Mouse (Mus musculus): Measurements from ENCODE around the gene Sema6d. TPM values are rescaled to one million over a fixed set of nuclear protein-coding genes. Genes with fewer than 3 reads are reported as not detected.
A peak's percentile ranks its signal among the peaks of the same experiment; 100 is the strongest.

Gene Sema6d
- polyA plus RNA-seq, 1 experiment from 2014 or later, result 12.2 TPM

GRCm38 (mm10) chr2:124563759-124564158 is 474.0 kb downstream of the Sema6d start:
- H3K9me3 ChIP-seq (ENCODE audit: control insufficient read depth, low read length), result no peaks in the 10 kb centered on the region
- no peak overlapping the region for H3K9ac ChIP-seq (ENCODE audit: low read depth, low read length)
- no peaks in the 10 kb centered on the region for H3K36me3 ChIP-seq (ENCODE audit: control insufficient read depth, insufficient read depth, low read length)
- ATAC-seq (replicated peaks; ENCODE audit: low FRiP score) (no peak), DNase-seq (ENCODE audit: low spot score) (no peak)
- H3K27ac ChIP-seq (ENCODE audit: low read depth, low read length), result no peak overlapping the region
- H3K4me3 ChIP-seq (ENCODE audit: low read depth, low read length), result no peak overlapping the region
- 77% methylated on average over 5 of the region's 5 CpGs for WGBS
- H3K4me1 ChIP-seq (replicated peaks; ENCODE audit: control insufficient read depth, insufficient read depth, low read length), result no peaks in the 10 kb centered on the region
- H3K4me2 ChIP-seq, result no peak overlapping the region
- no peaks in the 10 kb centered on the region for H3K27me3 ChIP-seq (replicated peaks; ENCODE audit: control insufficient read depth, insufficient read depth, low read length)

GRCm38 (mm10) chr2:124573734-124574133 is 484.0 kb downstream of the Sema6d start:
- Histone ChIP-seq H3K4me2 (no peak overlapping the region), H3K36me3 (ENCODE audit: control insufficient read depth, insufficient read depth, low read length) (no peaks in the 10 kb centered on the region), H3K27me3 (replicated peaks; ENCODE audit: control insufficient read depth, insufficient read depth, low read length) (no peaks in the 10 kb centered on the region), H3K4me1 (replicated peaks; ENCODE audit: control insufficient read depth, insufficient read depth, low read length) (no peaks in the 10 kb centered on the region), H3K27ac (ENCODE audit: low read depth, low read length) (no peak overlapping the region), H3K9me3 (ENCODE audit: control insufficient read depth, low read length) (no peaks in the 10 kb centered on the region), H3K9ac (ENCODE audit: low read depth, low read length) (no peak overlapping the region), H3K4me3 (ENCODE audit: low read depth, low read length) (no peak overlapping the region)
- ATAC-seq (replicated peaks; ENCODE audit: low FRiP score) (no peak), DNase-seq (ENCODE audit: low spot score) (no peak)
- 46% methylated on average over 4 of the region's 4 CpGs for WGBS

GRCm38 (mm10) chr2:124576053-124576452 is 486.3 kb downstream of the Sema6d start:
- Histone ChIP-seq H3K4me2 (no peak overlapping the region), H3K9ac (ENCODE audit: low read depth, low read length) (no peak overlapping the region), H3K4me3 (ENCODE audit: low read depth, low read length) (no peak overlapping the region), H3K27me3 (replicated peaks; ENCODE audit: control insufficient read depth, insufficient read depth, low read length) (no peaks in the 10 kb centered on the region), H3K4me1 (replicated peaks; ENCODE audit: control insufficient read depth, insufficient read depth, low read length) (no peaks in the 10 kb centered on the region), H3K27ac (ENCODE audit: low read depth, low read length) (no peak overlapping the region), H3K9me3 (ENCODE audit: control insufficient read depth, low read length) (no peaks in the 10 kb centered on the region), H3K36me3 (ENCODE audit: control insufficient read depth, insufficient read depth, low read length) (no peaks in the 10 kb centered on the region)
- ATAC-seq (replicated peaks; ENCODE audit: low FRiP score) (peak; percentile 45; the same call in 1 of the 2 replicates), DNase-seq (ENCODE audit: low spot score) (no peak)
- 44% methylated on average over 2 of the region's 2 CpGs for WGBS

- WGBS, result 69% methylated on average over 7 of the region's 7 CpGs
- Histone ChIP-seq H3K4me1 (replicated peaks; ENCODE audit: control insufficient read depth, insufficient read depth, low read length) (no peaks in the 10 kb centered on the region), H3K4me3 (ENCODE audit: low read depth, low read length) (no peak overlapping the region), H3K36me3 (ENCODE audit: control insufficient read depth, insufficient read depth, low read length) (no peaks in the 10 kb centered on the region), H3K9me3 (ENCODE audit: control insufficient read depth, low read length) (no peaks in the 10 kb centered on the region), H3K27me3 (replicated peaks; ENCODE audit: control insufficient read depth, insufficient read depth, low read length) (no peaks in the 10 kb centered on the region), H3K9ac (ENCODE audit: low read depth, low read length) (no peak overlapping the region), H3K4me2 (no peak overlapping the region), H3K27ac (ENCODE audit: low read depth, low read length) (no peak overlapping the region)
- no peak for DNase-seq (ENCODE audit: low spot score)
- no peak for ATAC-seq (replicated peaks; ENCODE audit: low FRiP score)
Observed at GRCm38 (mm10) chr2:124583561-124583960, 493.8 kb downstream of the Sema6d start.

- H3K9me3 ChIP-seq (ENCODE audit: control insufficient read depth, low read length), result no peaks in the 10 kb centered on the region
- no peaks in the 10 kb centered on the region for H3K4me1 ChIP-seq (replicated peaks; ENCODE audit: control insufficient read depth, insufficient read depth, low read length)
- no peak overlapping the region for H3K4me2 ChIP-seq
- no peak overlapping the region for H3K9ac ChIP-seq (ENCODE audit: low read depth, low read length)
- DNase-seq (ENCODE audit: low spot score), result no peak
- ATAC-seq (replicated peaks; ENCODE audit: low FRiP score), result no peak
- no peaks in the 10 kb centered on the region for H3K27me3 ChIP-seq (replicated peaks; ENCODE audit: control insufficient read depth, insufficient read depth, low read length)
- no peak overlapping the region for H3K27ac ChIP-seq (ENCODE audit: low read depth, low read length)
- 90% methylated on average over 4 of the region's 4 CpGs for WGBS
- H3K36me3 ChIP-seq (ENCODE audit: control insufficient read depth, insufficient read depth, low read length), result no peaks in the 10 kb centered on the region
- H3K4me3 ChIP-seq (ENCODE audit: low read depth, low read length), result no peak overlapping the region
Observed at GRCm38 (mm10) chr2:124592750-124593149, 503.0 kb downstream of the Sema6d start.

GRCm38 (mm10) chr2:124599014-124599413 is 509.2 kb downstream of the Sema6d start:
- Histone ChIP-seq H3K9me3 (ENCODE audit: control insufficient read depth, low read length) (no peaks in the 10 kb centered on the region), H3K27me3 (replicated peaks; ENCODE audit: control insufficient read depth, insufficient read depth, low read length) (no peaks in the 10 kb centered on the region), H3K4me3 (ENCODE audit: low read depth, low read length) (no peak overlapping the region), H3K4me1 (replicated peaks; ENCODE audit: control insufficient read depth, insufficient read depth, low read length) (peaks cover 2% of the 10 kb centered on the region; the same call in 1 of the 2 replicates), H3K36me3 (ENCODE audit: control insufficient read depth, insufficient read depth, low read length) (no peaks in the 10 kb centered on the region), H3K9ac (ENCODE audit: low read depth, low read length) (no peak overlapping the region), H3K27ac (ENCODE audit: low read depth, low read length) (no peak overlapping the region), H3K4me2 (no peak overlapping the region)
- DNase-seq (ENCODE audit: low spot score) (no peak), ATAC-seq (replicated peaks; ENCODE audit: low FRiP score) (no peak)
- 42% methylated on average over 3 of the region's 3 CpGs for WGBS

GRCm38 (mm10) chr2:124601702-124602378 is 512.1 kb downstream of the Sema6d start:
- WGBS, result 70% methylated on average over 9 of the region's 9 CpGs
- no peak overlapping the region for H3K9ac ChIP-seq (ENCODE audit: low read depth, low read length)
- DNase-seq (ENCODE audit: low spot score), result no peak
- H3K9me3 ChIP-seq (ENCODE audit: control insufficient read depth, low read length), result no peaks in the 10 kb centered on the region
- ATAC-seq (replicated peaks; ENCODE audit: low FRiP score), result no peak
- H3K4me3 ChIP-seq (ENCODE audit: low read depth, low read length), result no peak overlapping the region
- H3K36me3 ChIP-seq (ENCODE audit: control insufficient read depth, insufficient read depth, low read length), result no peaks in the 10 kb centered on the region
- no peaks in the 10 kb centered on the region for H3K27me3 ChIP-seq (replicated peaks; ENCODE audit: control insufficient read depth, insufficient read depth, low read length)
- no peak overlapping the region for H3K4me2 ChIP-seq
- no peak overlapping the region for H3K27ac ChIP-seq (ENCODE audit: low read depth, low read length)
- peaks cover 2% of the 10 kb centered on the region; the same call in 1 of the 2 replicates for H3K4me1 ChIP-seq (replicated peaks; ENCODE audit: control insufficient read depth, insufficient read depth, low read length)

GRCm38 (mm10) chr2:124602379-124602913 is 512.7 kb downstream of the Sema6d start:
- Histone ChIP-seq H3K9ac (ENCODE audit: low read depth, low read length) (no peak overlapping the region), H3K36me3 (ENCODE audit: control insufficient read depth, insufficient read depth, low read length) (no peaks in the 10 kb centered on the region), H3K27ac (ENCODE audit: low read depth, low read length) (no peak overlapping the region), H3K4me1 (replicated peaks; ENCODE audit: control insufficient read depth, insufficient read depth, low read length) (peaks cover 2% of the 10 kb centered on the region; the same call in 1 of the 2 replicates), H3K4me3 (ENCODE audit: low read depth, low read length) (no peak overlapping the region), H3K27me3 (replicated peaks; ENCODE audit: control insufficient read depth, insufficient read depth, low read length) (no peaks in the 10 kb centered on the region), H3K4me2 (no peak overlapping the region), H3K9me3 (ENCODE audit: control insufficient read depth, low read length) (no peaks in the 10 kb centered on the region)
- ATAC-seq (replicated peaks; ENCODE audit: low FRiP score), result no peak
- no peak for DNase-seq (ENCODE audit: low spot score)
- 66% methylated on average over 8 of the region's 8 CpGs for WGBS

- Histone ChIP-seq H3K4me2 (no peak overlapping the region), H3K36me3 (ENCODE audit: control insufficient read depth, insufficient read depth, low read length) (no peaks in the 10 kb centered on the region), H3K9me3 (ENCODE audit: control insufficient read depth, low read length) (no peaks in the 10 kb centered on the region), H3K27ac (ENCODE audit: low read depth, low read length) (no peak overlapping the region), H3K4me1 (replicated peaks; ENCODE audit: control insufficient read depth, insufficient read depth, low read length) (peaks cover 2% of the 10 kb centered on the region; the same call in 1 of the 2 replicates), H3K9ac (ENCODE audit: low read depth, low read length) (no peak overlapping the region), H3K27me3 (replicated peaks; ENCODE audit: control insufficient read depth, insufficient read depth, low read length) (peaks cover 10% of the 10 kb centered on the region), H3K4me3 (ENCODE audit: low read depth, low read length) (no peak overlapping the region)
- DNase-seq (ENCODE audit: low spot score), result no peak
- 71% methylated on average over 1 of the region's 1 CpGs for WGBS
- no peak for ATAC-seq (replicated peaks; ENCODE audit: low FRiP score)
Observed at GRCm38 (mm10) chr2:124605341-124605740, 515.6 kb downstream of the Sema6d start.

Data from liver, embryonic 11.5 days (tissue).